Mouse (Mus musculus): ENCODE results near the gene C2cd4b. TPM values are rescaled to one million over a fixed set of nuclear protein-coding genes. Genes with fewer than 3 reads are reported as not detected.

C2cd4b gene
- total and polyA plus RNA-seq, 2 experiments from 2014 or later = 3.2 to 4.2 TPM

- no peak for ATAC-seq (ENCODE audit: low FRiP score)
- no peak overlapping the region for H3K4me3 ChIP-seq (ENCODE audit: low read depth, low read length)
- no peaks in the 10 kb centered on the region for H3K36me3 ChIP-seq (ENCODE audit: insufficient read depth, low read length)
- no peaks in the 10 kb centered on the region for H3K27me3 ChIP-seq (ENCODE audit: insufficient read depth, low read length)
- H3K4me2 ChIP-seq (ENCODE audit: low read depth, low read length, poor library complexity, severe bottlenecking) = no peak overlapping the region
- no peak overlapping the region for H3K27ac ChIP-seq (ENCODE audit: low read depth, low read length)
- no peak for TF ChIP-seq CTCF (IDR thresholded peaks at IDR 0.05)
- no peaks in the 10 kb centered on the region for H3K9me3 ChIP-seq (ENCODE audit: low read length)
- DNase-seq (ENCODE audit: low spot score) = no peak
- H3K4me1 ChIP-seq (ENCODE audit: insufficient read depth, low read length) = no peaks in the 10 kb centered on the region
- no peak overlapping the region for H3K9ac ChIP-seq (replicated peaks; ENCODE audit: low read length, poor library complexity, severe bottlenecking)
- WGBS = 80% methylated on average over 5 of the region's 5 CpGs
Measured at GRCm38 (mm10) chr9:67807000-67807399, 47.8 kb downstream of the C2cd4b start.

- Histone ChIP-seq H3K36me3 (ENCODE audit: insufficient read depth, low read length) (no peaks in the 10 kb centered on the region), H3K4me1 (ENCODE audit: insufficient read depth, low read length) (no peaks in the 10 kb centered on the region), H3K27me3 (ENCODE audit: insufficient read depth, low read length) (no peaks in the 10 kb centered on the region), H3K9me3 (ENCODE audit: low read length) (no peaks in the 10 kb centered on the region), H3K27ac (ENCODE audit: low read depth, low read length) (no peak overlapping the region), H3K9ac (replicated peaks; ENCODE audit: low read length, poor library complexity, severe bottlenecking) (no peak overlapping the region), H3K4me2 (ENCODE audit: low read depth, low read length, poor library complexity, severe bottlenecking) (no peak overlapping the region), H3K4me3 (ENCODE audit: low read depth, low read length) (no peak overlapping the region)
- TF ChIP-seq CTCF (IDR thresholded peaks at IDR 0.05) = peak; percentile 46
- WGBS = 59% methylated on average over 6 of the region's 6 CpGs
- ATAC-seq (ENCODE audit: low FRiP score) = no peak
- DNase-seq (ENCODE audit: low spot score) = no peak
Measured at GRCm38 (mm10) chr9:67810527-67810926, 51.3 kb downstream of the C2cd4b start.

Small RNAs within 50 kb of the gene (microRNA-seq; reads per million reads assigned to microRNA genes)
- gene Mir7241 (ENCODE audit: borderline number of aligned reads) (not detected), gene Mir7242 (ENCODE audit: borderline number of aligned reads) (not detected)

Other genes with a start within 250 kb of the C2cd4b start
- 66.7 and 69.7 TPM in 2 replicates for gene Tln2, start 199.7 kb upstream of the C2cd4b start, total RNA-seq (2014; rRNA removed)
- 47.4 and 49.4 TPM in 2 replicates for gene Tln2, start 199.7 kb upstream of the C2cd4b start, polyA plus RNA-seq (2015; fragmentation: Nextera tagmentation; extraction: Ambion mirVana)
- 0.71 and 0.99 TPM in 2 replicates for gene C2cd4a, start 72.9 kb downstream of the C2cd4b start, total RNA-seq (2014; rRNA removed)
- gene C2cd4a, start 72.9 kb downstream of the C2cd4b start, polyA plus RNA-seq (2015; fragmentation: Nextera tagmentation; extraction: Ambion mirVana) = 0.68 and 0.70 TPM in 2 replicates
- gene Vps13c, start 81.0 kb downstream of the C2cd4b start, total RNA-seq (2014; rRNA removed) = 31.5 and 42.8 TPM in 2 replicates
- gene Vps13c, start 81.0 kb downstream of the C2cd4b start, polyA plus RNA-seq (2015; fragmentation: Nextera tagmentation; extraction: Ambion mirVana) = 6.8 and 8.4 TPM in 2 replicates

Measured in midbrain, postnatal 0 days (tissue).